Mouse (Mus musculus) intestine, embryonic 14.5 days (tissue): ENCODE data around the gene Zfp300. TPM values are rescaled to one million over a fixed set of nuclear protein-coding genes. Genes with fewer than 3 reads are reported as not detected.

ENCODE experiments used
- ATAC-seq: fragments of 200-750 bp; cut with Nextera tagmentation; replicated peaks from 2 replicates; pipeline ENCODE4 v1.8.0; 2017; ENCODE audit warnings: low read depth, moderate number of reproducible peaks, moderate TSS enrichment, moderate library complexity; ENCODE audit not compliant: low FRiP score, low TSS enrichment
- DNase-seq: peaks from one replicate; pipeline ENCODE4 v3.0.0-alpha.2; 2018; ENCODE audit warnings: low spot score
- H3K27ac ChIP-seq: fragments of 300-500 bp; sonication (generic); 2 replicates; pipeline ENCODE4 v1.5.1; 2014; ENCODE audit warnings: low read depth, mild to moderate bottlenecking, control low read depth
- H3K27me3 ChIP-seq: fragments of 300-500 bp; sonication (generic); replicated peaks from 2 replicates; pipeline ENCODE4 v1.6.1; 2014; ENCODE audit warnings: low read length, control low read depth; ENCODE audit not compliant: control insufficient read depth, insufficient read depth
- H3K36me3 ChIP-seq: fragments of 300-500 bp; sonication (generic); 2 replicates; pipeline ENCODE4 v1.6.1; 2014; ENCODE audit warnings: low read length, control low read depth; ENCODE audit not compliant: control insufficient read depth, insufficient read depth
- H3K4me1 ChIP-seq: fragments of 300-500 bp; sonication (generic); replicated peaks from 2 replicates; pipeline ENCODE4 v1.6.1; 2014; ENCODE audit warnings: low read length, control low read depth, mixed read lengths; ENCODE audit not compliant: control insufficient read depth, insufficient read depth
- H3K4me2 ChIP-seq: fragments of 300-500 bp; sonication (generic); 2 replicates; pipeline ENCODE4 v1.6.1; 2014; ENCODE audit warnings: low read length
- H3K4me3 ChIP-seq: fragments of 300-500 bp; sonication (generic); 2 replicates; pipeline ENCODE4 v1.5.1; 2014; ENCODE audit warnings: low read depth, low read length, control low read depth, mixed read lengths
- H3K9ac ChIP-seq: fragments of 300-500 bp; sonication (generic); 2 replicates; pipeline ENCODE4 v1.6.1; 2014; ENCODE audit warnings: mild to moderate bottlenecking, low read length
- H3K9me3 ChIP-seq: fragments of 300-500 bp; sonication (generic); 2 replicates; pipeline ENCODE4 v1.6.1; 2016; ENCODE audit warnings: low read length, control low read depth; ENCODE audit not compliant: control insufficient read depth
- WGBS: fragments of 180-500 bp; shearing (Covaris S2); extraction: QIAGEN DNeasy Blood & Tissue Kit; methylation state at CpG from one replicate; pipeline ENCODE4 v1.1.7; 2014; 5-methylcytosine and 5-hydroxymethylcytosine counted together
- polyA plus RNA-seq: library from polyadenylated mRNA; unstranded; fragments of >200 nt; fragmentation: Nextera tagmentation; extraction: Ambion mirVana; gene quantifications from 2 replicates; pipeline ENCODE4 v1.2.1, GENCODE M21; 2014

Zfp300 gene
- 1.5 and 1.7 TPM in 2 replicates for polyA plus RNA-seq

- WGBS = 18% methylated on average over 27 of the region's 27 CpGs
- peak; percentile 71; the same call in 1 of the 2 replicates for ATAC-seq
- no peaks in the 10 kb centered on the region for H3K4me1 ChIP-seq
- peak within 1 kb of the TSS; percentile 74 for H3K27ac ChIP-seq
- peak within 1 kb of the TSS; percentile 37; the same call in 1 of the 2 replicates for H3K9ac ChIP-seq
- peak; percentile 65 for DNase-seq
- no peaks in the 10 kb centered on the region for H3K27me3 ChIP-seq
- H3K4me2 ChIP-seq = peak within 1 kb of the TSS; percentile 48
- H3K9me3 ChIP-seq = no peaks in the 10 kb centered on the region
- no peaks in the 10 kb centered on the region for H3K36me3 ChIP-seq
- peak within 1 kb of the TSS; percentile 47 for H3K4me3 ChIP-seq
Measured at GRCm38 (mm10) chrX:21088983-21089866, at the start of gene Zfp300. Zfp300 (minus strand) TSS chrX:21089527.

GRCm38 (mm10) chrX:21115520-21115919 lies 26.2 kb upstream of the Zfp300 start, which contains the start of gene Ssxa1:
Ssxa1 (plus strand) TSS chrX:21115820.
- H3K4me3 ChIP-seq = no peak within 1 kb of the TSS
- no peak for ATAC-seq
- WGBS = 78% methylated on average over 4 of the region's 4 CpGs

GRCm38 (mm10) chrX:21089867-21090239 lies 526 bp upstream of the Zfp300 start:
- Histone ChIP-seq H3K9ac (peak overlapping the region; percentile 37; the same call in 1 of the 2 replicates), H3K4me3 (peak overlapping the region; percentile 47), H3K36me3 (no peaks in the 10 kb centered on the region), H3K4me2 (peak overlapping the region; percentile 48), H3K27me3 (no peaks in the 10 kb centered on the region), H3K27ac (peak overlapping the region; percentile 74; the same call in 1 of the 2 replicates), H3K9me3 (no peaks in the 10 kb centered on the region), H3K4me1 (no peaks in the 10 kb centered on the region)
- ATAC-seq = no peak; the same call in 1 of the 2 replicates
- peak; percentile 47 for DNase-seq
- 47% methylated on average over 7 of the region's 7 CpGs for WGBS

More at GRCm38 (mm10) chrX:21115520-21115919, 26.2 kb upstream of the Zfp300 start, which contains the start of gene Ssxa1:
- no peaks in the 10 kb centered on the region for H3K27me3 ChIP-seq
- no peaks in the 10 kb centered on the region for H3K4me1 ChIP-seq
- H3K9ac ChIP-seq = no peak within 1 kb of the TSS
- no peaks in the 10 kb centered on the region for H3K9me3 ChIP-seq
- DNase-seq = no peak
- H3K27ac ChIP-seq = no peak within 1 kb of the TSS
- H3K4me2 ChIP-seq = no peak within 1 kb of the TSS
- H3K36me3 ChIP-seq = no peaks in the 10 kb centered on the region

- H3K27ac ChIP-seq = no peak overlapping the region
- no peak overlapping the region; the same call in 1 of the 2 replicates for H3K9ac ChIP-seq
- DNase-seq (peak; percentile 44), ATAC-seq (no peak)
- no peaks in the 10 kb centered on the region for H3K27me3 ChIP-seq
- H3K9me3 ChIP-seq = 0 out of 2 replicates have a peak, but pooled peaks cover 3% of the 10 kb centered on the region
- 28% methylated on average over 6 of the region's 6 CpGs for WGBS
- peak overlapping the region; percentile 47 for H3K4me3 ChIP-seq
- H3K4me2 ChIP-seq = peak overlapping the region; percentile 48
- no peaks in the 10 kb centered on the region for H3K36me3 ChIP-seq
- no peaks in the 10 kb centered on the region for H3K4me1 ChIP-seq
Measured at GRCm38 (mm10) chrX:21088645-21088982, 713 bp downstream of the Zfp300 start.

GRCm38 (mm10) chrX:21068106-21068505 lies 21.2 kb downstream of the Zfp300 start, which contains the start of gene Spaca5:
Spaca5 (plus strand) TSS chrX:21068406.
- Histone ChIP-seq H3K27ac (no peak within 1 kb of the TSS), H3K9ac (no peak within 1 kb of the TSS), H3K4me3 (no peak within 1 kb of the TSS), H3K27me3 (no peaks in the 10 kb centered on the region), H3K4me1 (no peaks in the 10 kb centered on the region), H3K9me3 (no peaks in the 10 kb centered on the region), H3K36me3 (no peaks in the 10 kb centered on the region), H3K4me2 (no peak within 1 kb of the TSS)
- no peak for DNase-seq
- ATAC-seq = no peak

- H3K9me3 ChIP-seq = no peaks in the 10 kb centered on the region
- ATAC-seq = no peak
- 68% methylated on average over 3 of the region's 3 CpGs for WGBS
- H3K9ac ChIP-seq = no peak overlapping the region
- DNase-seq = no peak
- H3K36me3 ChIP-seq = no peaks in the 10 kb centered on the region
- H3K4me2 ChIP-seq = peak overlapping the region; percentile 50
- no peaks in the 10 kb centered on the region for H3K27me3 ChIP-seq
- peak overlapping the region; percentile 48 for H3K4me3 ChIP-seq
- H3K4me1 ChIP-seq = no peaks in the 10 kb centered on the region
- H3K27ac ChIP-seq = no peak overlapping the region
Measured at GRCm38 (mm10) chrX:21062544-21062890, 26.8 kb downstream of the Zfp300 start.

- no peak within 1 kb of the TSS for H3K27ac ChIP-seq
- 10% methylated on average over 25 of the region's 25 CpGs for WGBS
Measured at GRCm38 (mm10) chrX:21061866-21062543, 27.3 kb downstream of the Zfp300 start, which contains the start of gene Zfp182. Zfp182 (minus strand) TSS chrX:21062316.

GRCm38 (mm10) chrX:21061460-21061859 lies 27.9 kb downstream of the Zfp300 start:
- WGBS = 17% methylated on average over 9 of the region's 9 CpGs
- DNase-seq = no peak
- no peak; the same call in 1 of the 2 replicates for ATAC-seq
- Histone ChIP-seq H3K27me3 (no peaks in the 10 kb centered on the region), H3K9me3 (no peaks in the 10 kb centered on the region), H3K27ac (no peak overlapping the region), H3K36me3 (no peaks in the 10 kb centered on the region), H3K4me1 (no peaks in the 10 kb centered on the region), H3K4me3 (peak overlapping the region; percentile 48), H3K9ac (peak overlapping the region; percentile 41), H3K4me2 (peak overlapping the region; percentile 50)

More at GRCm38 (mm10) chrX:21061866-21062543, 27.3 kb downstream of the Zfp300 start, which contains the start of gene Zfp182:
- ATAC-seq = peak; percentile 91
- H3K4me1 ChIP-seq = no peaks in the 10 kb centered on the region
- peak within 1 kb of the TSS; percentile 41 for H3K9ac ChIP-seq
- H3K27me3 ChIP-seq = no peaks in the 10 kb centered on the region
- H3K36me3 ChIP-seq = no peaks in the 10 kb centered on the region
- H3K4me3 ChIP-seq = peak within 1 kb of the TSS; percentile 48
- peak; percentile 77 for DNase-seq
- no peaks in the 10 kb centered on the region for H3K9me3 ChIP-seq
- peak within 1 kb of the TSS; percentile 50 for H3K4me2 ChIP-seq
